Mouse (Mus musculus): ENCODE results near the gene Ccdc96.
A peak's percentile ranks its signal among the peaks of the same experiment; 100 is the strongest.

Ccdc96 gene

DNA sequence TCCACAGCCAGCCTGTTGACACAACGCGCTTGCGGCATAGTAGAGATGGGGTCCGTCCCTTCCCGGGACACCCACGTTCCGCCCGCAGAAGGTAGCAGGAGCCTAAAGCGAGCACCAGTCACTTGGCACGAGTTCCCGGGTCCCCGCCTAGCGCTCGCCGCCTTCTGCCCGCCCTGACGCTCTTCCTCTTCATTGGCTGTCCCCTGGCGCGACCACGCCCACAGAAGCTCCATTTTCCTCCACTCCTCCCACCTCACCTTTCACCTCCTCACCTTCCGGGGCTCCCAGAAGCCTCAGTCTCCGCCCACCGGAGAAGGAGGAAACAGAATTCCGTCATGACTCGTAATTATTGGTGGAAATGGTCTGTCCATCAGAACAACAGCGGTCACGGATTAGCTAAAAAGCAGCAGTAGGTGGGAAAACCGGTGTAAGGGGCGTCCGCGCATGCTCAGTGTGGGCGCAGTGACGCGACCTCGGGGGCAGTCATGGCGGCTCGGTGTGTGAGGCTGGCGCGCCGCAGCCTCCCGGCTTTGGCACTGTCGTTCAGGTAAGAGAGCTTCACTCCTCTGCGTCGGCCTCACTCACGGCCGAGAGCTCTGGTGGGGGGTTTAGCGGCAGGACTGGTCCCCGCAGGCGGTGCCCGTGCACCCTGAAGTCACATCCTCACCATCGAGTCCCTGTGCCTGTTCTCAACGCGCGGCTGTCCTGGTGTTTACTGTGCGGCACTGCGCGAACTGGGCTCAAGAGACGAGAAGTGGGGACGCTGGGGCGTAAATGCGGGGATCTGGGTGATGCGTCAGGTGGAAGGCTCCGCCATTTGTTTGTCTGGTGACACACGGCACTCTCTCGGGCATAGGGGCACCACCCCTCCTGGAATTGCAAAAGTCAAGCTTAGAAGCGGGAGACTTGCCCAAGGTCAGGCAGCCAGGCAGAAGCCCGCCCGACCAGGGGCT, 19.4 kb upstream of the Ccdc96 start, which contains the start of gene Grpel1:
Gene Grpel1, plus strand, starts transcription at position 290 of the 953 bp plus-strand sequence.
- peak within 1 kb of the TSS; percentile 100 for H3K4me3 ChIP-seq (replicated peaks; ENCODE audit: low read length)
- peaks cover 61% of the 10 kb centered on the region for H3K4me1 ChIP-seq (replicated peaks; ENCODE audit: low read depth, low read length)
- H3K27me3 ChIP-seq (ENCODE audit: insufficient read depth, low read length): no peaks in the 10 kb centered on the region
- TF ChIP-seq CTCF (conservative IDR thresholded peaks at IDR 0.05; ENCODE audit: low read length) (no peak), NANOG (IDR thresholded peaks at IDR 0.05; ENCODE audit: borderline replicate concordance, low read length) (no peak), POU5F1 (IDR thresholded peaks at IDR 0.05; ENCODE audit: borderline replicate concordance, low read length) (no peak)
- no peaks in the 10 kb centered on the region for H3K9me3 ChIP-seq (ENCODE audit: low read length)
- H3K36me3 ChIP-seq (ENCODE audit: insufficient read depth, low read length): peaks cover 35% of the 10 kb centered on the region

DNA sequence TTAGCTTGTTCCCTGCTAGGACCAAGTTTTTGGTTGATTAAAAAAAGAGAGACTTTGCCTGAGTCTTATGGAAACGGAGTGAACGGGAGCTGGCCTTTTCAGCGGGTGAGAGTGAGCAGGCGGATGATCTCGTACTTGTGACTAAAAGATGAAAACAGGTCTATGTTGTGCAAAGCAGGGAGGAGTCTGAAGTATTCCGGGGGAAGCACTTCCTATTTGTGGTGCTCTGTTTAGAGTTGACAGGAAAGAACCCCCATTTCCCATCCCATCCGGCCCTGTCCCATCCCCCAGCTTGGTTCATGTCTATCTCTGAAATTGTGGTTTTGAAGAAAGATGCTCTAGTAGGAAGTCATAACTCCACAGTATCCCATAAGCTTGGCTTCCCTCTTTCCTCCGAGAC, 18.5 kb upstream of the Ccdc96 start:
- Histone ChIP-seq H3K36me3 (ENCODE audit: insufficient read depth, low read length) (peaks cover 44% of the 10 kb centered on the region), H3K4me1 (replicated peaks; ENCODE audit: low read depth, low read length) (peaks cover 61% of the 10 kb centered on the region), H3K9me3 (ENCODE audit: low read length) (no peaks in the 10 kb centered on the region), H3K4me3 (replicated peaks; ENCODE audit: low read length) (peak overlapping the region; percentile 100), H3K27me3 (ENCODE audit: insufficient read depth, low read length) (no peaks in the 10 kb centered on the region)
- no peak for TF ChIP-seq NANOG (IDR thresholded peaks at IDR 0.05; ENCODE audit: borderline replicate concordance, low read length)

DNA sequence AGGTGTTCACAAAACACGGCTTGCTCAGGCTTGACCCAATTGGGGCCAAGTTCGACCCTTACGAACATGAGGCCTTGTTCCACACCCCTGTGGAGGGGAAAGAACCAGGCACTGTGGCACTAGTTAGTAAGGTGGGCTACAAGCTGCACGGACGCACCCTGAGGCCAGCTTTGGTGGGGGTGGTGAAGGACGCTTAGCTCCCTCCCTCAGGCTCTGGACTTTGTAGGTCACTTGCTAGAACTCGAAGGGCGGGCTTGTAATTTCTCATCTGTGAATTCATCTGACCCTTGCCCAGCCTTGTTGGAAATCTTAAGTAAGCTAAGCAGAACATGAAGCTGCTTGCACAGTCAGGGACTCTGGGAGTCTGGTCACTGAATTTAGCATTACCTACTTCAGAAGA, 13.2 kb upstream of the Ccdc96 start:
- Histone ChIP-seq H3K27me3 (ENCODE audit: insufficient read depth, low read length) (no peaks in the 10 kb centered on the region), H3K36me3 (ENCODE audit: insufficient read depth, low read length) (peaks cover 92% of the 10 kb centered on the region), H3K9me3 (ENCODE audit: low read length) (no peaks in the 10 kb centered on the region), H3K4me1 (replicated peaks; ENCODE audit: low read depth, low read length) (peaks cover 27% of the 10 kb centered on the region), H3K4me3 (replicated peaks; ENCODE audit: low read length) (no peak overlapping the region)
- no peak for TF ChIP-seq NANOG (IDR thresholded peaks at IDR 0.05; ENCODE audit: borderline replicate concordance, low read length)

DNA sequence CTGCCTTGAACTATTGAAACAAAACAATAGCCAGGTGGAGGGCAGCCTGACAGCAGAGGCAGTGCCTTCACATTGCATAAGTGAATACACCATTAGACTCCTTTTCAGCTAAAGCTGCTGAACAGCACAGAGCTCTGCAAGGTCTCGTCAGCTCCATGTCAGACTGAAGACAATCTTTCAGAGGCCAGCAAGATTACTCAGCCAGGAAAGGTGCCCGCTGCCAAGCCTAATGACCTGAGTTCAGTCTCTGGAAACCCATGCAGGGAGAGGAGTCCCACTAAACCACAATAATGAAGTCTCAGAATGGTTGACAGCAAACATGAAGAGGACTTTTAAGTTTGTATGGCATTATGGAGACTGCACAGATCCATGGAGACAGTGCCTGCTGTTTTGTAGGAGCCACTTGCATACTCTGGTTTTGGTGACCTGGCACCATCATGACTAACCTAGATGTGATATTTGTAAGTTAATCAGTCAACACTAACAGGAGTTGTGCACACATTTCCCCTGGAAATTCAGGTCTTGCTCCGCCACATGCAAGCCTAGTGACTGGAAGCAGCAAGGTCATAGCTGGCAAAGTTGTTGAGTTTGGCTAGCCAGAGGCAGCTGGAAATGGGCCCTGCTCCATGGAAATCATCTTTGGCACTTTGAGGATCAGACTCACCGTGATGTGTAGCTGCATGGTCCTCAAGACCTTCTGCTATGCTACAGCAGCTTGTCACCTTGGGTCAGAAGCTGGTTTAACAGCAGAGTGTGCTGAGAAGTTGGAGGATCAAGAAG, 11.3 kb upstream of the Ccdc96 start:
- Histone ChIP-seq H3K27me3 (ENCODE audit: insufficient read depth, low read length) (no peaks in the 10 kb centered on the region), H3K36me3 (ENCODE audit: insufficient read depth, low read length) (peaks cover 93% of the 10 kb centered on the region), H3K4me3 (replicated peaks; ENCODE audit: low read length) (no peak overlapping the region), H3K4me1 (replicated peaks; ENCODE audit: low read depth, low read length) (peaks cover 23% of the 10 kb centered on the region), H3K9me3 (ENCODE audit: low read length) (no peaks in the 10 kb centered on the region)
- TF ChIP-seq CTCF (conservative IDR thresholded peaks at IDR 0.05; ENCODE audit: low read length) (no peak), POU5F1 (IDR thresholded peaks at IDR 0.05; ENCODE audit: borderline replicate concordance, low read length) (no peak), NANOG (IDR thresholded peaks at IDR 0.05; ENCODE audit: borderline replicate concordance, low read length) (no peak)

DNA sequence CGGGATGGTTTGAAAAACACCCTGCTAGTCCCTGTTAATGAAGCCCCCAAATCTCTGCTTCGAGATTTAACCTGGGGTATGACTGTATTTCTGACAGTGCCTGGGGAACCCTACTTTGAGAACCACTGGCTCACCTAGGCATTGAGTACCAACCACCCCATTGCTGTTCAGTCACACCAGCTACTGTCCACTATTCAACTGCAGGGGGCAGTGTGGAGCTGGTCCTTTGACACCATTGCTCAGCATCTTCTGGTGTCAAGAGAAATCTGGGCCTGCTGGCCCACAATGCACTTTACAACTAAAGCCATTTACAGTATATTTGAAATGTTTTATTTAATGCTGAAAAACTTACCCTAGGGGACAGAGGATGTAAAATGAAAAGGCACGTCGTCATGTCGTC, 10.1 kb upstream of the Ccdc96 start:
- Histone ChIP-seq H3K4me3 (replicated peaks; ENCODE audit: low read length) (no peak overlapping the region), H3K9me3 (ENCODE audit: low read length) (no peaks in the 10 kb centered on the region), H3K4me1 (replicated peaks; ENCODE audit: low read depth, low read length) (peaks cover 20% of the 10 kb centered on the region), H3K36me3 (ENCODE audit: insufficient read depth, low read length) (peaks cover 90% of the 10 kb centered on the region), H3K27me3 (ENCODE audit: insufficient read depth, low read length) (no peaks in the 10 kb centered on the region)
- TF ChIP-seq NANOG (IDR thresholded peaks at IDR 0.05; ENCODE audit: borderline replicate concordance, low read length) (no peak), POU5F1 (IDR thresholded peaks at IDR 0.05; ENCODE audit: borderline replicate concordance, low read length) (no peak), CTCF (conservative IDR thresholded peaks at IDR 0.05; ENCODE audit: low read length) (peak; percentile 78)

DNA sequence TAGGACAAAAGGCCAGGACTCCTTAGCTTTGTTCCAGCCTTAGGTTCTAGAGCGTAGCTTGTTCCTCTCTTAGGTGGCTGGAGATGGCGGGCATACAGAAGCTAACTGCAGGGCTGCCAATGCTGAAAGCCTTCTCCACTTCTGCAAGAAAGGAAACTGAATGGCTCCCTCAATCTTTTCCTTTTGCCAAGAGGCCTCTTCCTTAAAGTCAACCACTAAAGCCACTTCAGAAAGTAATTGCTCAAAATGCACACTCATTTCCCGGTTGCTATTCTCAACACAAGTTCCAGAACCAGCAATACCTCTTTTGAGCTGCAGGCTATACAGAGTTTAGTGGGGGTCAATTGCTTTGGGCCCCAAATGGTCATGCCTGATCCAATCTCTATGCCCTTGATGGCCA, 6.9 kb upstream of the Ccdc96 start:
- Histone ChIP-seq H3K27me3 (ENCODE audit: insufficient read depth, low read length) (no peaks in the 10 kb centered on the region), H3K4me1 (replicated peaks; ENCODE audit: low read depth, low read length) (peaks cover 32% of the 10 kb centered on the region), H3K4me3 (replicated peaks; ENCODE audit: low read length) (no peak overlapping the region), H3K9me3 (ENCODE audit: low read length) (no peaks in the 10 kb centered on the region), H3K36me3 (ENCODE audit: insufficient read depth, low read length) (peaks cover 70% of the 10 kb centered on the region)
- TF ChIP-seq POU5F1 (IDR thresholded peaks at IDR 0.05; ENCODE audit: borderline replicate concordance, low read length): no peak
- no peak for TF ChIP-seq CTCF (conservative IDR thresholded peaks at IDR 0.05; ENCODE audit: low read length)

DNA sequence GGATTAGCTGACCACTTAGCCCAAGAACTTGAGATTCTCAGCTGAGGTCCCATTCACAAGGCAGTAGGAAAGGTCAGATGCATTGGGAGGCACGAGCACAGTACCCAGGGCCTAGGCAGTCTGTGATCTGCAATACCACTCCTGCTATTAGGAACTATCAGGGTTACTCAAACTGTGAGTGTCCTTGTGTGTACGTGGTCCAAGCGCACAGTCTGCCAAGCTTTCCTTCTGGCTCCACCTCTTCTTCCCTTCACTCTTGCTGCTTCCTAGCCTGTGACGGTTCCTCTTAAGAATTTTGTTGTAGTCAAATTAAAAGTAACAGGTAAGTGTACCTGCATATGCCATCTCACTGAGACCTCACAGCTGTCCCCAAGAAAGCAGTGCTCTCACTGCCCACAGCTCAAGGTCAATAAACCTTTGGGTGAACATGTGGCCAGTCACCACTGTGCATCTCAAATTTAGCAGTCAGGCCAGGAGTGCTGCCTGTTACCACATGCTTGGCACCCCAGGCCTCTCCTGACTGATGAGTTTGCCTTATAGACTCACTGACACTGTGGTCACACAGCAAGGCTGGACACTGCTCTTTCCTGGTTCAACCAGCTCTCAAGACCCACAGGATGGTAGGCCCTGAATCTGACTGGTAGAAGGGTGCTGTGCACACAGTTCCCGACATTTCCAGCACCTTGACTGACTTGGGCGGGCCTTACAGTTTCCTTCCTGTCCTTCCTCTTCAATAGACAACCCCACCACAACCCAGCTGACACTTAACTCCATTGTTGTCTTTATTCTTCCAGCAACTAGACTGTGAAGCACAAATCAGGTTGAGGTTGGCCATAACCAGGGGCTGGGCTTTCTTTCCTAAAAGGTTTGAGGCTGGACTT, 5.6 kb upstream of the Ccdc96 start:
- H3K4me3 ChIP-seq (replicated peaks; ENCODE audit: low read length): no peak overlapping the region
- H3K4me1 ChIP-seq (replicated peaks; ENCODE audit: low read depth, low read length): peaks cover 43% of the 10 kb centered on the region
- no peaks in the 10 kb centered on the region for H3K9me3 ChIP-seq (ENCODE audit: low read length)
- no peak for TF ChIP-seq POU5F1 (IDR thresholded peaks at IDR 0.05; ENCODE audit: borderline replicate concordance, low read length)
- no peak for TF ChIP-seq NANOG (IDR thresholded peaks at IDR 0.05; ENCODE audit: borderline replicate concordance, low read length)
- no peak for TF ChIP-seq CTCF (conservative IDR thresholded peaks at IDR 0.05; ENCODE audit: low read length)
- no peaks in the 10 kb centered on the region for H3K27me3 ChIP-seq (ENCODE audit: insufficient read depth, low read length)
- peaks cover 59% of the 10 kb centered on the region for H3K36me3 ChIP-seq (ENCODE audit: insufficient read depth, low read length)

DNA sequence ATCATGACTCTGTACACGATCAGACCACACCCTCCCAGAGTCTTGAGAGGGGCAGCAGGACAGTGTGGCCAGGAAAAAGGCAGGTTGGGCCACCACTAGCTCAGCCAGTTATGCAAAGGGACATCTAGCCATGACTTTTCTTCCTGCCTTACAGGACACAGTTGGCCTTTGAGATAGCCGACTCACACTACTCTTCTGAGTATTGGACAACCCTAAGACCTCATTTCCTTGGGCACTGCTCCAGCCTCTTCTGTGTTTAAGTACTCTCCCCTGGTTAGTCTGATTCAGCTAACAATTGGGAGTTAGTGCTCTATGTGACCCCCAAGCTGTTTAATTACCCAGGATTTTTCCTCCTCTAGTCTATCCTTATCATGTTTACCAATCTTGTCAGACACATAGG, 4.7 kb upstream of the Ccdc96 start:
- peaks cover 3% of the 10 kb centered on the region for H3K27me3 ChIP-seq (ENCODE audit: insufficient read depth, low read length)
- H3K4me1 ChIP-seq (replicated peaks; ENCODE audit: low read depth, low read length): peaks cover 45% of the 10 kb centered on the region
- H3K9me3 ChIP-seq (ENCODE audit: low read length): no peaks in the 10 kb centered on the region
- H3K4me3 ChIP-seq (replicated peaks; ENCODE audit: low read length): no peak overlapping the region
- TF ChIP-seq NANOG (IDR thresholded peaks at IDR 0.05; ENCODE audit: borderline replicate concordance, low read length) (no peak), POU5F1 (IDR thresholded peaks at IDR 0.05; ENCODE audit: borderline replicate concordance, low read length) (no peak), CTCF (conservative IDR thresholded peaks at IDR 0.05; ENCODE audit: low read length) (no peak)
- H3K36me3 ChIP-seq (ENCODE audit: insufficient read depth, low read length): peaks cover 53% of the 10 kb centered on the region

All from E14TG2a.4 (cell line).